Mouse (Mus musculus) retina, adult 2 months (tissue): ENCODE measurements around the gene Klf13.

Experiments
- DNase-seq: peaks from one replicate; pipeline ENCODE4 v3.0.0-alpha.2; 2012; ENCODE audit warnings: low read depth, low spot score

Gene Klf13

GRCm38 (mm10) chr7:63938914-63939396 lies at the start of gene Klf13:
Gene Klf13, minus strand, starts transcription at chr7:63938915.
- DNase-seq, result peak; percentile 93

- DNase-seq, result no peak
These were observed 49.7 kb upstream of the Klf13 start for GRCm38 (mm10) chr7:63988391-63988790.

DNA sequence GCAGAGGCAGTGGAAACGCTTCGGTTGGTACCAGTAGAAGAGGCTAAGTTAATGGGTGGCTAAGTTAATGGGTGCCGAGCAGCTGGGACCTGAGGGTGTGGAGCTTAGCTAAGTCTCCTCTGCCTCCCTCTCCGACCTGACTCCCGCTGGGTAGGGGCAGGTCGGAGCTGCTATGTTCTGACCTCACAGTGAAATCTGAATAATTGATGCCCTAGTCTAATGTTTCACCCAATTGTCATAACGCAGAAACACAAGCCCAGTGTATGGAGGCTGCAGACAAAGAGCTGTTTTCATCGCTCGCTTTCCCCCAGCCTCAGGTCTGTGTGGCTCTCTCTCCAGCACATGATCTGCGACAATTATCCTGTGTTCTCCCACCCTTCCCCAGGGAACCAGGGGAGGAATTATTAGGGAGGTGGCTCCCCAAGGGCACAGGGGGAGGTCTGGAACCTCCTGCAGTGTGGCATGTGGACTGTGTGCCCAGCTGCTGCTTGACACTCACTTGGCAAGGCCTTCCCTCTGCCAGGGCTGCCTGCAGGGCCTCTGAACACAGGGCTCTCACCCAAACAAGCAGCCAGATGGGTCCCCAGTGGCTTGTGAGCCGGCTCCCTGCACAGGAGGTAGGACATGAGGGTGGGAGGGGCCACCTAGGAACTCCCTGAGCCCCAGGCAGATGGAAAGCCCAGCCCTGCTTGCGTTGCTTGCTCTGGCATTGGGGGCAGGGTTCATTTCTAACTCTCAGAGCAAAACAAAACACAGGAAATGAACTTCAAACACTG lies 47.9 kb upstream of the Klf13 start:
- DNase-seq, result peak; percentile 18

DNA sequence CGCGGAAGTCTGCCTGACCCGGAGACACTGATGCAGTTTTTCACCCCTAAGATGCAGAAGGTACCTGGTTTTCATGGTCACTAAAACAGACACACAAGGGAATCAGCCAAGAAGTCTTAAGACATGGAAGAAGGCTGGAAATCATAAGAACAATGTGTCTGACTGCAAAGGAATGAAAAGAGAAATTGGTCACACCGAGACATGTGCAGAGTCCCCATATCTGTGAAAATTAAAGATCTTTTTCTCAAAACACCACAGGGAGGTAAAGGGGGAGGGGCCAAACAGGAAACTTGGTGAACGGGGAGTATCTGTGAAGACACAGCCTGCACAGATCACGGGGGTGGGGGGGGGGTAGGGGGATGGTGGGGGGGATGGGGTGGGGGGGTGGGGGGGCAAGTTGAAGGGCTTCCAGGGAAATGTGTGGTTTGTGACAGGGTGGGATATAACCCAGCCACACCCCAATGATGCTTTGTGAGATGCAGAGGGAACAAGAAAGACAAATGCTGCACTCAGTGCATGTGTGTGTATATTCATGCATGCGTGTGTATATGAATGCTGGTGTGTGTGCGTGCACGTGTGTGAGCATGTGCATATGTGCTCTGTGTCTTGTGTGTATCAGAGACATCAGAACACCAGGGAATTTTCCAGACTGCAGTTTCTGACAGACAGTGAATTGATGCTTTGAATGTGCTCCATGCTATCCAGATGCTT lies 47.1 kb upstream of the Klf13 start:
- no peak for DNase-seq

GRCm38 (mm10) chr7:63985266-63985665 lies 46.6 kb upstream of the Klf13 start:
- no peak for DNase-seq

DNA sequence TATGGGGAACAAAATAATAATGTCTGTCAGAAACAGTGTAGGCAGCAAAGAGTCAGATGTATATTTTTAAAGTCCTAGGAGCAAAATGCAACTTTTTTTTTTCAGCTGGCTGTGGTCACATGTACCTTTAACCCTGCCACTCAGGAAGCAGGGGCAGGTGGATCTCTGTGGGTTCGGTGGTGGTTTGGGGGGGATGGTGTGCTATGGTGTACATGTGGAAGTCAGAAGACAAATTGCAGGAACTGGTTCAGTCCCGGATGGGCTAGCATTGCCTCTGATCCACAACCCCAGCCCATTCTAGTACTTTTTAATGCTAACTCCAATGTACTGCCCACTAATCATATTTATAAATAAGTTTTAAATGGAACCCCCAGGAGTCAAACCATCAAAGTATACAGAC lies 45.6 kb upstream of the Klf13 start:
- DNase-seq, result no peak

DNA sequence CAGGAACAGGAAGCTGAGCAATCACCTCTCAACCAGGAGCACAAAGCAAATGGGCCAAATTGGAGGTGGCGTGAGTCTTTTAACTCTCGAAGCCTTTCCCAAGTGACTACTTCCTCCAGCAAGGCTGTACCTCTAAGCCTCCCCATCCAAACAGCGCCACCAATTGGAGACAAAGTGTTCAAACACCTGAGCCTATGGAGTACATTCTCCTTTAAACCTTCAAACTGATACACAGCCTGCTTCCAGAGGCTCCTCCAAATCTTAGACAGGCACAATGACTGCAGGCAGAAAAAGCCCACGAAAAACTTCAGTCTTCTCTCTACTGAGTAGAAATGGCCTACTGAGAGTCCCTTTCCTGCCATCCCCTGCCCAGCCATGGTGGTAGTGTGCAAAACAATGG lies 38.9 kb upstream of the Klf13 start:
- no peak for DNase-seq

DNA sequence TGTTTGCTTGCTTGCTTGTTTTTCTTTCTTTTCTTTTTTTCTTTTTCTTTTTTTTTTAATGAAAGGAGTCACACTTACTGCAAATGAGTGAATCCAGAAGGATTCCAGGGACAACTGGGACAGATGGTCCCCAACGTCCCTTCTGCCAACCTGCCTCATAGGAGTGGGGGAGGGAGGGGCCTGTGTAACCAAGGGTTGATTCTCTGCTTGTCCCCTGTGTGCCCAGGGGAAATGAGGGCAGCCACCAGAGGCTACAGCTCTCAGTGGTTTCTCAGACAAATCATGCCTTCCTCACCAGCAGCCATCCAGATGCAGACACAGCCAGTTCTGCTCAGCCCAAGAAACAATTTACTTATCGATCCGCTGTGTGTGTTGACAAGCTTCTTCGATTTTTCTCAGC lies 32.3 kb upstream of the Klf13 start:
- DNase-seq, result no peak

DNA sequence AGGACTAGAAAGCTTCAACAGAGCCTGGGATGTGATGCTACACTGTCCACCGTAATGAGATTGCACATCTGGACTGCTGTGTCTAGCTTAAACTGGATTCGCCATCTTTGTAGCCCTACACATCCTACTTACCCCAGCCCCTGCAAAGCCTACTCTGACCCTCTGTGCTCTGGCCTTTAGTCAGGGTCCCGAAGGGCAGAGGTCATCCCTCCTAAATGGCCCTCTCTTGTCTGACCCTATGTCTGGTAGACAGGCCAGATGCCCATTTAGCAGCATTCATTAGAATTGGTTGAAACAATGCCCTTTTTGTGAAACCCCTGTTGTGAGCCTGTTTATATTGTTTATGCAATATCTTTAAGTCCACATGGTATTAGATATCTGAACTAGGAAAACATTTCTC lies 31.2 kb upstream of the Klf13 start:
- no peak for DNase-seq

DNA sequence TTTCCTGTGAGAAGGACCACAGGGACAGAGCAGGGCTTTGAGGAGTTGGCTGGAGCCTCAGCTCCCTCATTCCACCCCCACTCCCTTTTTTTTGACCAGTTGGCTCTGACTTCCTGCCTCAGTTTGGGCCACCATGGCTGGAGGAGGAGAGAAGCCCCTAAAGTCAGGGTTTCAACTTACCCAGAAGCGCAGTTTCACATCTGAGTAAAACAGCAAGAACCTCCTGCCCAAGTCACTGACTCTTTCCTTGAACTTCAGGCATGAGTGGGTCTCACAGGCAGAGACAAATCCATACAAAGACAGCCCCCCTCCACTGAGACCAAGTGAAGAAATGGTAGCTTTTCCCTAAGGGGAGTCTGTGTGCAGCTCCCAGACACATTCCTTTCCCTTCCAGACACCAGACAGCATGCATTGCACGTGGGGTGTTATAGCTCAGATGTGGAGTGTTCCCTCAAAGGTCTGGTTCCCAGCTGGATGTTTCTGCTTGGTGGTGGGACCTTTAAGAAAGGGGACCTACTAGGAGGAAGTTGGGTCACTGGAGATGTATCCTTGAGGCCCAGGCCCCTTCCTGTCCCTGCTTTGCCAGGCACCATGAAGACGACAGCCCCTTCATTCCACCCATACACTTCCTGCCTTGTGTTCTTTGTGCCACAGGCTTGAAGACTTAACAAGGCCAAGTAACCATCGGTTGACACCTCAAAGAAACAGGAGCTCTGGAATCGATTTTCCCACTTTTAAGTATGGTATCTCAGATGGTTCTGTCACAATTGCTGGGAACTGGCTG lies 27.1 kb upstream of the Klf13 start:
- no peak for DNase-seq

DNA sequence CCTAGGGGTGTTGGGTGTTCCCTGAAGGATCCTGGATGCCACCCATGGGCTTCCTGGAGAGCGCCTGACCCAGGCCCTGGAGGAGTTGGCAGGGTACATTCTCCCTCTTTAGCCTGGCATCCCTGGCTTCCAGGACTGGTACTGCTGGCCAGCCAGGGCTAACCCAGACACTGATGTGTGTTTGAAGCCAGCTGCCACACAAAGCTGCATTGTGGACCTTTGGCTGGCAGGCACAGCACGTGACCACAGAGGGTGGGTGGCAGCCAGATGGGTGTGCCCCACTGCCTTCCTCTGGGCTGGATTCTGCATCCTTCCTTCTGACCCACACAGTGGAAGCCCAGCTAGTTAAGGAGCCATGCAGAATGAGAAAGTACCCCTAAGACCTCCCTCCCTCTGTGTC lies 26.4 kb upstream of the Klf13 start:
- DNase-seq, result no peak

DNA sequence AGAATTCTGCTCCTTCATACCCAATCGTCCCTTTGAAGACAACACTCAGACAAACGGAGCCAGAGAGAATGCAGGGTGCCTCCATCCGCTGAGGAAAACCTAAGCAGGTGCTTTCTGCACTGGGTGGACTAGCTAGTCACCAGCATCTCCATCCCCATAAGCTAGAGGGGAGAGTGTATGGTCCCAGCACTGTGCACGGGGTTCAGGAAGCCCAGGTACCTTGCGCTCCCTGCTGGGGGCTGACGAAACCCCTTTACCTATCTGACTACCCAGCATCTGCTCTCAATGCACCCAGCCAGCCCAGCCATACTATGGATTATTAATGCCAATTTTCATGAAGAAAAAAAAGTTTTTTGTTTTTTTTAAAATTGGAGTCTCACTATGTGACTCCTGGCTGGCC lies 25.4 kb upstream of the Klf13 start:
- no peak for DNase-seq

DNA sequence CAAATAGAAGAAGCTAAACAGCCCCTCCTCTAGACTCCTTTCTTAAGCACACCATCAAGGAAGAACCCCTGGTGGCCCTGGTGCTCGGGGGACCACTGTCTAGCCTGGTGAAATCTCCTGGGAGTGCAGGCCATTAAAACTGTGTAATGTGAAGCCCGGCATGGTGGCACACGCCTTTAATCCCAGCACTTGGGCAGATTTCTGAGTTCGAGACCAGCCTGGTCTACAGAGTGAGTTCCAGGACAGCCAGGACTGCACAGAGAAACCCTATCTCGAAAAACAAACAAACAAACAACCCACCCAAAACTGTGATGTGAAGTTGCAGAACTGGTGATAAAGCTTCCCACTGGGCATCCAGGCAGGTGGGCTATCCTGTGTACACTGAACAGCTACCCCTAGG lies 24.9 kb upstream of the Klf13 start:
- no peak for DNase-seq

GRCm38 (mm10) chr7:63957872-63958640 lies 19.3 kb upstream of the Klf13 start:
- no peak for DNase-seq

- no peak for DNase-seq
These were observed 18.4 kb upstream of the Klf13 start for GRCm38 (mm10) chr7:63956981-63957713.

DNA sequence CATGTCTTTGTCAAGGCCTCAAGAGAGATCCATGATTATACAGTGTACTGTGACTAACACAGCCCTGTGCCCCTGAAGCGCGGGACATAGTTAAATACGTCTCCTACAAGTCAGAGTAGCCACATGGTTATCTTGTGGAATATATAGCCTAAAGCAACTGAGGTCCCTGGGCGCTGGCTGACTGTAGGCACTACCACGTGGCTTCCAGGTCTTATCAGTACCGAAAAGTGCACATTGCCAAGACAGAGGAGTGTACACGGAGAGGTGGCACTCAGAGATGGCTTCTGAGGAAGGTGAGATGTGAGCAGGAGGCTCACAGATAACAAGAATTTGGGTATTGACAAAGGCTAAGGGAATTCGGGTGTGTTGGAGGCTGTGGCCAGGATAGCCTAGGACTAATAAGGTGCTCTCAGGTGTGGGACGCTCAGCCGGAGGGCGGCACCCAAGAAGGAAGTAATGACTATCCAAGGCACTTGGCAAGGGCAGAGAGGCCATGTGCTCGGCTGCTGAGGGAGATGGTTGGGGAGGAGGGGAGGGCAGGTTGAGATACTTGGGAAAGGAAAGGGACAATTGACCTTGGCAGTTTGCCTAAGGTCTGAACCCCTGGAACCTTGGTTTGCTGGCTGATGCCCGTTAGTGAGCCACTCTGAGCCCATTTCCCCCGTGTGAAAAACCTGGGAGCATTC lies 17.6 kb upstream of the Klf13 start:
- DNase-seq, result no peak

DNA sequence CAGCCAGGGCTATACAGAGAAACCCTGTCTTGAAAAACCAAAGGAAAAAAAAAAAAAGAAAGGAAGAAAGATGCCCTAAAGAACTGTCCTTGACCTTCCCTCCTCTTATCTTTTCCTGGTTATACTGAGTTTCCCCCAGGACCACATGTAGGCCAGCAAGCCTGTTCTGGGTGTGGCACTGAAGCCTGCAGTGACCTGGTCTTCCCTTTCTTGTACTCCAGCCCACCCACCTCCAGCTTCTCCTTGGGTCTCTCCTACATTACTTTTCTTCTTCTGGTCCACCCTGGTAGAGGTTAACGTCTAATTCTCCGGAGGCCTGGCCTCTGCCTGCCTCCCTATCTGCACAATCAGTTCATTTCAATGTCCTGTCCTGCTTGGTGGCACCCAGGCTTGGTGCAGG lies 16.7 kb upstream of the Klf13 start:
- DNase-seq, result no peak

GRCm38 (mm10) chr7:63952077-63952898 lies 13.6 kb upstream of the Klf13 start:
- no peak for DNase-seq

DNA sequence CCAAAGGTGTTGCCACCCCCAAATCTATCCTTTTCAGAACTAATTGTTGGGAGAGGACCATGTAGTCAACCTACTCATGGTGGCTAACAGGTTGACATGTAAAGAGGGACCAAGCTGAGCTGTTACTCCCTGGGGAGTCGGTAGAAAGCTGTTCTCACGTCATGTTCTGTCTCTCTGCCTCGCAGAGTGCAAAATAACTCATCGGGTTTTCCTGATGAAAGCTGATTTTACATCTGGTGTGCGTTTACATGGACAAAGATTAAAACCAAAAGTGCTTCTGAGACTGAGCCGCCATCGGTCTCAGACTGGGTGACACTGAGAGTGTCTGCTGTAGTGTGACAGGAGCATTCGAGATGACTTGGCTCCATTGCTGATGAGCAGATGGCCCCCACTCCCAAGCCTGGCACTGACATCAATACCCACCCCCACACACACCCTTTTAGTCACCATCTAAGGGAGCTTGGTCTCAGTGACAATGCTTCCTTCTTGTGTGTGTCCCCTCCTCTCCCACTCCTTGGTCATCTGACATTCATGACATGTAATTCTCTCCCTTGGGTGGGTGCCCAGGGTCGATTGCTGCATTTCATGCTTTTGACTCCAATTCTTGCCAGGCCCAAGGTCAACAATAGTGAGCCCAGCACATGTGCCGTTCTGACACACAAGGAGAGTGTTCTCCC lies 12.4 kb upstream of the Klf13 start:
- DNase-seq, result no peak
